ENCODE assay signal across 15 mouse cellular contexts in the genomic region with DNA sequence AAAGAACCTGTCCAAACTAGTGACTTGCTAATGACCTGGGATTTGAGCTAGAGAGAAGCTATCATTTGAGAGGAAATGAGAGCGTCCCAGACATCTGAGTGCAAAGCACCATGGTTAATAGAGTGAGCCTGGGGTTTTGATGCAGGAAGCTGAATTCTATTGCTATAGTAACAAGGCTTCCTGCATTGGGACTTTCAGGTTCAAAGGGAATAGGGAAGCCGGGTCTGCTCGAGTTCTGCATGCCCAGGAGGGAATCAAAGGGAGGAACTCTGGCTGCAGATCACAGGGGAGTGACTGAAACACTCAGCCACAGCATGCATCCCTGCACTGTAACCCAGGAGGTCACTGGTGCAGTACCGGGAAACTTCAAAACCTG. TPM values are rescaled to one million over a fixed set of nuclear protein-coding genes. Genes with fewer than 3 reads are reported as not detected.
A peak's percentile ranks its signal among the peaks of the same experiment; 100 is the strongest.
DNase-seq lines count a peak whose midpoint lies in the region; ATAC-seq lines count a peak whose summit lies in the region.
"Had no signal": no experiment of that assay in that cellular context is flagged by ENCODE, and none has a peak within 500 bp of the region (broad histone marks: within the 10 kb centered on the region; RNA-seq: fewer than 3 reads in every experiment).

No protein-coding gene starts in this region.

- H3K36me3 ChIP-seq in forebrain, embryonic 13.5 days (ENCODE audit: poor library complexity, severe bottlenecking) = no peaks in the 10 kb centered on the region
- H3K36me3 ChIP-seq in forebrain, embryonic 12.5 days (replicated peaks) = no peaks in the 10 kb centered on the region
- H3K36me3 ChIP-seq in kidney, embryonic 16.5 days (ENCODE audit: insufficient read depth, low read length) = no peaks in the 10 kb centered on the region
- H3K36me3 ChIP-seq in midbrain, embryonic 15.5 days (replicated peaks) = no peaks in the 10 kb centered on the region
- H3K36me3 ChIP-seq: embryonic facial prominence, embryonic 13.5 days; limb, embryonic 13.5 days had no signal

- no peak overlapping the region for H3K9ac ChIP-seq in forebrain, embryonic 13.5 days
- H3K9ac ChIP-seq in forebrain, embryonic 12.5 days = no peak overlapping the region
- no peak overlapping the region for H3K9ac ChIP-seq in kidney, embryonic 16.5 days (replicated peaks; ENCODE audit: low read length)
- H3K9ac ChIP-seq in midbrain, embryonic 15.5 days = no peak overlapping the region
- H3K9ac ChIP-seq: embryonic facial prominence, embryonic 13.5 days; limb, embryonic 13.5 days had no signal

- H3K27ac ChIP-seq in forebrain, embryonic 13.5 days = no peak overlapping the region; the same call in 1 of the 2 replicates
- no peak overlapping the region for H3K27ac ChIP-seq in forebrain, embryonic 12.5 days
- peak overlapping the region; percentile 53; the same call in 1 of the 2 replicates for H3K27ac ChIP-seq in kidney, embryonic 16.5 days (ENCODE audit: low read length)
- H3K27ac ChIP-seq in brown adipose tissue, adult 24 weeks (replicated peaks; ENCODE audit: low read depth, low read length) = peak overlapping the region; percentile 10; the same call in 1 of the 2 replicates
- H3K27ac ChIP-seq in midbrain, embryonic 15.5 days = peak overlapping the region; percentile 43
- H3K27ac ChIP-seq: embryonic facial prominence, embryonic 13.5 days; limb, embryonic 13.5 days; macrophage had no signal

- DNase-seq in kidney, adult 9 months = no peak
- DNase-seq in right cerebral cortex, adult 2 months (ENCODE audit: low spot score in 2 of 2) = no peak
- no peak for DNase-seq in left cerebral cortex, postnatal 4 days
- DNase-seq: adrenal gland, postnatal 10 days; cerebellum, adult 18-20 months; gastrocnemius, postnatal 14 days; thymus, adult 18-20 months had no signal

- H3K4me3 ChIP-seq in forebrain, embryonic 13.5 days = no peak overlapping the region
- no peak overlapping the region for H3K4me3 ChIP-seq in forebrain, embryonic 12.5 days (replicated peaks)
- H3K4me3 ChIP-seq in kidney, embryonic 16.5 days (ENCODE audit: low read length) = no peak overlapping the region
- H3K4me3 ChIP-seq in brown adipose tissue, adult 24 weeks (ENCODE audit: insufficient read depth, low read depth, low read length) = no peak overlapping the region
- H3K4me3 ChIP-seq in midbrain, embryonic 15.5 days = no peak overlapping the region
- H3K4me3 ChIP-seq: embryonic facial prominence, embryonic 13.5 days; limb, embryonic 13.5 days had no signal

- no peak overlapping the region for H3K4me2 ChIP-seq in forebrain, embryonic 13.5 days
- H3K4me2 ChIP-seq in forebrain, embryonic 12.5 days = no peak overlapping the region
- no peak overlapping the region for H3K4me2 ChIP-seq in kidney, embryonic 16.5 days (replicated peaks; ENCODE audit: low read depth, low read length)
- 0 out of 2 replicates have a peak overlapping the region, but pooled peaks have one; percentile 9 for H3K4me2 ChIP-seq in midbrain, embryonic 15.5 days
- H3K4me2 ChIP-seq: embryonic facial prominence, embryonic 13.5 days; limb, embryonic 13.5 days had no signal

- H3K9me3 ChIP-seq in forebrain, embryonic 13.5 days (replicated peaks) = no peaks in the 10 kb centered on the region
- H3K9me3 ChIP-seq in forebrain, embryonic 12.5 days = no peaks in the 10 kb centered on the region
- H3K9me3 ChIP-seq in kidney, embryonic 16.5 days (ENCODE audit: low read length) = no peaks in the 10 kb centered on the region
- H3K9me3 ChIP-seq in midbrain, embryonic 15.5 days = no peaks in the 10 kb centered on the region
- H3K9me3 ChIP-seq: embryonic facial prominence, embryonic 13.5 days; limb, embryonic 13.5 days had no signal

- WGBS in forebrain, embryonic 13.5 days = 22% methylated on average over 4 of the region's 4 CpGs
- WGBS in forebrain, embryonic 12.5 days = 37% methylated on average over 4 of the region's 4 CpGs
- 5% methylated on average over 4 of the region's 4 CpGs for WGBS in kidney, embryonic 16.5 days
- 13% methylated on average over 4 of the region's 4 CpGs for WGBS in midbrain, embryonic 15.5 days

- intact Hi-C loops in left cerebral cortex, postnatal 4 days (cut with DNase I) = no loop called here

- peaks cover 48% of the 10 kb centered on the region for H3K4me1 ChIP-seq in forebrain, embryonic 13.5 days
- H3K4me1 ChIP-seq in forebrain, embryonic 12.5 days = peaks cover 23% of the 10 kb centered on the region
- H3K4me1 ChIP-seq in kidney, embryonic 16.5 days (ENCODE audit: insufficient read depth, low read length) = peaks cover 40% of the 10 kb centered on the region
- peaks cover 29% of the 10 kb centered on the region for H3K4me1 ChIP-seq in brown adipose tissue, adult 24 weeks (ENCODE audit: control insufficient read depth, insufficient read depth, insufficient read length, low read length)
- peaks cover 45% of the 10 kb centered on the region for H3K4me1 ChIP-seq in midbrain, embryonic 15.5 days

- no peaks in the 10 kb centered on the region for H3K27me3 ChIP-seq in forebrain, embryonic 13.5 days
- H3K27me3 ChIP-seq in forebrain, embryonic 12.5 days = no peaks in the 10 kb centered on the region
- no peaks in the 10 kb centered on the region for H3K27me3 ChIP-seq in kidney, embryonic 16.5 days (ENCODE audit: insufficient read depth, low read length)
- no peaks in the 10 kb centered on the region for H3K27me3 ChIP-seq in midbrain, embryonic 15.5 days (replicated peaks)
- H3K27me3 ChIP-seq: embryonic facial prominence, embryonic 13.5 days; limb, embryonic 13.5 days had no signal

- peak; percentile 48; the same call in 1 of the 2 replicates for ATAC-seq in forebrain, embryonic 13.5 days
- ATAC-seq in forebrain, embryonic 12.5 days (ENCODE audit: low FRiP score) = no peak
- ATAC-seq in kidney, embryonic 16.5 days (ENCODE audit: low FRiP score, low TSS enrichment) = 0 out of 2 replicates have a peak, but pooled peaks have one; percentile 22
- peak; percentile 79 for ATAC-seq in midbrain, embryonic 15.5 days (replicated peaks)

RNA-seq across cellular contexts. Expression of a gene that starts 17.8 kb away (rescaled TPM):
- polyA plus RNA-seq in forebrain, embryonic 13.5 days (2015; fragmentation: Nextera tagmentation; extraction: Ambion mirVana) = 7.8 and 8.4 TPM in 2 replicates
- 2.9 and 3.2 TPM in 2 replicates for polyA plus RNA-seq in forebrain, embryonic 12.5 days (2016; fragmentation: Nextera tagmentation; extraction: Ambion mirVana)
- polyA plus RNA-seq in kidney, embryonic 16.5 days (2015; fragmentation: Nextera tagmentation; extraction: Ambion mirVana) = 14.1 and 17.7 TPM in 2 replicates
- polyA plus RNA-seq in brown adipose tissue, adult 24 weeks (2012; ENCODE audit: insufficient read depth, insufficient read length, missing spikeins) = 1.1 and 2.3 TPM in 2 replicates
- polyA plus RNA-seq in midbrain, embryonic 15.5 days (2015; fragmentation: Nextera tagmentation; extraction: Ambion mirVana) = 21.0 and 23.4 TPM in 2 replicates
- 10 to 100 TPM; 50.2 to 51.0 TPM for total RNA-seq in left cerebral cortex, postnatal 4 days (2021)

RNA-seq across cellular contexts. Expression of a gene that starts 58.3 kb away (rescaled TPM):
- 11.5 and 14.1 TPM in 2 replicates for polyA plus RNA-seq in forebrain, embryonic 13.5 days (2015; fragmentation: Nextera tagmentation; extraction: Ambion mirVana)
- polyA plus RNA-seq in forebrain, embryonic 12.5 days (2016; fragmentation: Nextera tagmentation; extraction: Ambion mirVana) = 20.3 and 22.6 TPM in 2 replicates
- 5.1 and 9.7 TPM in 2 replicates for polyA plus RNA-seq in kidney, embryonic 16.5 days (2015; fragmentation: Nextera tagmentation; extraction: Ambion mirVana)
- polyA plus RNA-seq in brown adipose tissue, adult 24 weeks (2012; ENCODE audit: insufficient read depth, insufficient read length, missing spikeins) = 3.5 and 3.9 TPM in 2 replicates
- polyA plus RNA-seq in midbrain, embryonic 15.5 days (2015; fragmentation: Nextera tagmentation; extraction: Ambion mirVana) = 11.7 and 12.8 TPM in 2 replicates
- 10 to 100 TPM; 14.3 to 15.5 TPM for total RNA-seq in left cerebral cortex, postnatal 4 days (2021)

Comparison
In these comparisons a context has a peak if more than half of its experiments do, and no peak if none do; other contexts are left out.
1. H3K27ac ChIP-seq: peak in kidney, embryonic 16.5 days (single experiment), brown adipose tissue, adult 24 weeks (single experiment) and midbrain, embryonic 15.5 days (single experiment); none in forebrain, embryonic 13.5 days (single experiment) and forebrain, embryonic 12.5 days (single experiment).